Mouse (Mus musculus): ENCODE data around the gene Gbf1. TPM values are rescaled to one million over a fixed set of nuclear protein-coding genes. Genes with fewer than 3 reads are reported as not detected.

Gbf1 gene
- polyA plus RNA-seq, 1 experiment = 146 TPM

- WGBS = 24% methylated on average over 18 of the region's 18 CpGs
Observed at GRCm38 (mm10) chr19:46314151-46314601, 161.9 kb downstream of the Gbf1 start.

GRCm38 (mm10) chr19:46314872-46315742 lies 162.8 kb downstream of the Gbf1 start:
- WGBS = 11% methylated on average over 14 of the region's 14 CpGs
- 0 out of 2 replicates have a peak overlapping the region, but pooled peaks have one; percentile 28 for H3K27ac ChIP-seq (ENCODE audit: insufficient read depth, low read depth, low read length)

More at GRCm38 (mm10) chr19:46314151-46314601, 161.9 kb downstream of the Gbf1 start:
- Histone ChIP-seq H3K27ac (ENCODE audit: insufficient read depth, low read depth, low read length) (no peak overlapping the region), H3K4me3 (ENCODE audit: low read depth, low read length) (no peak overlapping the region), H3K36me3 (ENCODE audit: control insufficient read depth, insufficient read depth, low read length) (peaks cover 32% of the 10 kb centered on the region), H3K4me1 (ENCODE audit: control insufficient read depth, insufficient read depth, insufficient read length, low read length) (peaks cover 6% of the 10 kb centered on the region), H3K27me3 (ENCODE audit: control insufficient read depth, insufficient read depth, low read length) (peaks cover 46% of the 10 kb centered on the region)
- TF ChIP-seq POLR2A (IDR thresholded peaks at IDR 0.05; ENCODE audit: low read depth, low read length) (no peak), CTCF (IDR thresholded peaks at IDR 0.05; ENCODE audit: extremely low read depth, insufficient read length, insufficient replicate concordance, low read depth, low read length) (no peak)

GRCm38 (mm10) chr19:46315752-46316610 lies 163.7 kb downstream of the Gbf1 start:
- peak overlapping the region; percentile 33 for H3K27ac ChIP-seq (ENCODE audit: insufficient read depth, low read depth, low read length)
- peaks cover 6% of the 10 kb centered on the region for H3K4me1 ChIP-seq (ENCODE audit: control insufficient read depth, insufficient read depth, insufficient read length, low read length)
- TF ChIP-seq CTCF (IDR thresholded peaks at IDR 0.05; ENCODE audit: extremely low read depth, insufficient read length, insufficient replicate concordance, low read depth, low read length) (no peak), POLR2A (IDR thresholded peaks at IDR 0.05; ENCODE audit: low read depth, low read length) (no peak)
- 50% methylated on average over 12 of the region's 12 CpGs for WGBS
- peaks cover 54% of the 10 kb centered on the region for H3K27me3 ChIP-seq (ENCODE audit: control insufficient read depth, insufficient read depth, low read length)
- peak overlapping the region; percentile 16; the same call in 1 of the 2 replicates for H3K4me3 ChIP-seq (ENCODE audit: low read depth, low read length)
- peaks cover 16% of the 10 kb centered on the region for H3K36me3 ChIP-seq (ENCODE audit: control insufficient read depth, insufficient read depth, low read length)

More at GRCm38 (mm10) chr19:46314872-46315742, 162.8 kb downstream of the Gbf1 start:
- H3K4me3 ChIP-seq (ENCODE audit: low read depth, low read length) = no peak overlapping the region
- peaks cover 54% of the 10 kb centered on the region for H3K27me3 ChIP-seq (ENCODE audit: control insufficient read depth, insufficient read depth, low read length)
- TF ChIP-seq POLR2A (IDR thresholded peaks at IDR 0.05; ENCODE audit: low read depth, low read length) = no peak
- TF ChIP-seq CTCF (IDR thresholded peaks at IDR 0.05; ENCODE audit: extremely low read depth, insufficient read length, insufficient replicate concordance, low read depth, low read length) = no peak
- H3K4me1 ChIP-seq (ENCODE audit: control insufficient read depth, insufficient read depth, insufficient read length, low read length) = peaks cover 6% of the 10 kb centered on the region
- H3K36me3 ChIP-seq (ENCODE audit: control insufficient read depth, insufficient read depth, low read length) = peaks cover 24% of the 10 kb centered on the region

GRCm38 (mm10) chr19:46316846-46317545 lies 164.7 kb downstream of the Gbf1 start:
- Histone ChIP-seq H3K27me3 (ENCODE audit: control insufficient read depth, insufficient read depth, low read length) (peaks cover 54% of the 10 kb centered on the region), H3K4me1 (ENCODE audit: control insufficient read depth, insufficient read depth, insufficient read length, low read length) (peaks cover 6% of the 10 kb centered on the region), H3K36me3 (ENCODE audit: control insufficient read depth, insufficient read depth, low read length) (peaks cover 6% of the 10 kb centered on the region), H3K4me3 (ENCODE audit: low read depth, low read length) (peak overlapping the region; percentile 53), H3K27ac (ENCODE audit: insufficient read depth, low read depth, low read length) (peak overlapping the region; percentile 32)
- TF ChIP-seq CTCF (IDR thresholded peaks at IDR 0.05; ENCODE audit: extremely low read depth, insufficient read length, insufficient replicate concordance, low read depth, low read length) (no peak), POLR2A (IDR thresholded peaks at IDR 0.05; ENCODE audit: low read depth, low read length) (no peak)
- WGBS = 27% methylated on average over 15 of the region's 15 CpGs

DNA sequence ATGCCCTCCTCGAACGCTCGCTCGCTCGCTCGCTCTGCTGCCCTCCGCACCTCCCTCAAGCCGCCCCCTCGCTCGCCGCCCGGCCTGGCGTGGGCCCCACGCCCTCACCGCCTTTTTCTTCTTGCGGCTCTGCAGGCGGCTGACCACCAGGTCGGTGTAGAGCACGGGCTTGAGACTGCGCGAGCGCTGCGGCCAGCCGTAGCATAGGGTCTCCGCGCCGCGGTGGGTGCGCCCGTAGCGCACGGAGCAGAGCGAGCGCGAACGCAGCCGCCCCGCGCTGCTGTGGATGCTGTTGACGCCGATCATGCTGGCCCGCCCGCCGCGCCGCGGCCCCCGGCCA lies 165.2 kb downstream of the Gbf1 start:
- peaks cover 54% of the 10 kb centered on the region for H3K27me3 ChIP-seq (ENCODE audit: control insufficient read depth, insufficient read depth, low read length)
- no peak for TF ChIP-seq CTCF (IDR thresholded peaks at IDR 0.05; ENCODE audit: extremely low read depth, insufficient read length, insufficient replicate concordance, low read depth, low read length)
- TF ChIP-seq POLR2A (IDR thresholded peaks at IDR 0.05; ENCODE audit: low read depth, low read length) = no peak
- 3% methylated on average over 48 of the region's 48 CpGs for WGBS
- H3K27ac ChIP-seq (ENCODE audit: insufficient read depth, low read depth, low read length) = peak overlapping the region; percentile 32; the same call in 1 of the 2 replicates
- peak overlapping the region; percentile 53 for H3K4me3 ChIP-seq (ENCODE audit: low read depth, low read length)
- H3K4me1 ChIP-seq (ENCODE audit: control insufficient read depth, insufficient read depth, insufficient read length, low read length) = peaks cover 6% of the 10 kb centered on the region
- peaks cover 4% of the 10 kb centered on the region; the same call in 1 of the 2 replicates for H3K36me3 ChIP-seq (ENCODE audit: control insufficient read depth, insufficient read depth, low read length)

DNA sequence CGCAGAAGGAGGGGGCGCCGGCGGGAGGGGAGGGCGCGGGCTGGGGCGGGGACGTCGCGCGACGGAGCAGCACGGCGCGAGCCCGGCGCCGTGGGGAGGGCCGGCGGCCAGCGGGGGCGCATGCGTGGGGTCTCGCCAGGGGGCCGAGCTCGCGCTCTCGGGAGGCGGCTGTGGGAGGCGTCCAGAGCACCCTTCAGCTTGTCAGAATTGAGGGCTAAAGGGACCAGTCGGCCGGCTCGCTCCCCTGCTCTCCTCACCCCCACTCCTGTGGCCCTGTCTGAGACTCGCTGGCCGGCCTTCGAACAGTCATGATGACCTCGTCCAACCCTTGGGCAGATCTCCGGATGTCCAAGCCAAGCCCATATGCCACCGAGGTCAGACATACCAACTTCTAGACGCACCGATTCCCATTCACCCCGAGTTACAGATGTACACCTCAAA lies 165.7 kb downstream of the Gbf1 start:
- Histone ChIP-seq H3K27ac (ENCODE audit: insufficient read depth, low read depth, low read length) (no peak overlapping the region), H3K36me3 (ENCODE audit: control insufficient read depth, insufficient read depth, low read length) (peaks cover 4% of the 10 kb centered on the region; the same call in 1 of the 2 replicates), H3K27me3 (ENCODE audit: control insufficient read depth, insufficient read depth, low read length) (peaks cover 54% of the 10 kb centered on the region), H3K4me1 (ENCODE audit: control insufficient read depth, insufficient read depth, insufficient read length, low read length) (peaks cover 6% of the 10 kb centered on the region), H3K4me3 (ENCODE audit: low read depth, low read length) (peak overlapping the region; percentile 33)
- TF ChIP-seq CTCF (IDR thresholded peaks at IDR 0.05; ENCODE audit: extremely low read depth, insufficient read length, insufficient replicate concordance, low read depth, low read length) (no peak), POLR2A (IDR thresholded peaks at IDR 0.05; ENCODE audit: low read depth, low read length) (no peak)
- 3% methylated on average over 42 of the region's 42 CpGs for WGBS
